In genomic region chr8:26887551-26887950, GRCm38 (mm10) we compare ENCODE assay signal across 20 mouse cellular contexts.
DNase-seq lines count a peak whose midpoint lies in the region; ATAC-seq and TF ChIP-seq lines count a peak whose summit lies in the region.
"Had no signal": no experiment of that assay in that cellular context is flagged by ENCODE, and none has a peak within 500 bp of the region (broad histone marks: within the 10 kb centered on the region; RNA-seq: fewer than 3 reads in every experiment).

No protein-coding gene starts in this region.

- H3K36me3 ChIP-seq in heart, embryonic 12.5 days: no peaks in the 10 kb centered on the region
- H3K36me3 ChIP-seq in kidney, embryonic 16.5 days (ENCODE audit: insufficient read depth, low read length): no peaks in the 10 kb centered on the region
- no peaks in the 10 kb centered on the region for H3K36me3 ChIP-seq in kidney, adult 2 months (ENCODE audit: control insufficient read depth, insufficient read depth, low read length)
- H3K36me3 ChIP-seq in stomach, embryonic 16.5 days (ENCODE audit: control insufficient read depth, insufficient read depth, low read length): no peaks in the 10 kb centered on the region
- H3K36me3 ChIP-seq: embryonic facial prominence, embryonic 12.5 days; forebrain, embryonic 15.5 days; midbrain, embryonic 12.5 days; neural tube, embryonic 12.5 days had no signal

- no peaks in the 10 kb centered on the region for H3K27me3 ChIP-seq in heart, embryonic 12.5 days (replicated peaks)
- H3K27me3 ChIP-seq in kidney, embryonic 16.5 days (ENCODE audit: insufficient read depth, low read length): no peaks in the 10 kb centered on the region
- no peaks in the 10 kb centered on the region for H3K27me3 ChIP-seq in kidney, adult 2 months (replicated peaks; ENCODE audit: control insufficient read depth, insufficient read depth, low read length)
- no peaks in the 10 kb centered on the region; the same call in 1 of the 2 replicates for H3K27me3 ChIP-seq in stomach, embryonic 16.5 days (ENCODE audit: control insufficient read depth, insufficient read depth, low read length)
- H3K27me3 ChIP-seq: embryonic facial prominence, embryonic 12.5 days; forebrain, embryonic 15.5 days; midbrain, embryonic 12.5 days had no signal

- H3K4me1 ChIP-seq in heart, embryonic 12.5 days (replicated peaks): peaks cover 68% of the 10 kb centered on the region
- peaks cover 9% of the 10 kb centered on the region for H3K4me1 ChIP-seq in kidney, embryonic 16.5 days (ENCODE audit: insufficient read depth, low read length)
- no peaks in the 10 kb centered on the region for H3K4me1 ChIP-seq in kidney, adult 2 months (ENCODE audit: control insufficient read depth, insufficient read depth, low read length)
- peaks cover 19% of the 10 kb centered on the region for H3K4me1 ChIP-seq in stomach, embryonic 16.5 days (ENCODE audit: control insufficient read depth, insufficient read depth, low read length)

- no peak for DNase-seq in heart, postnatal 4 days
- no peak for DNase-seq in kidney, adult 2 months
- peak; percentile 70 for DNase-seq in adipocyte (ENCODE audit: low spot score)
- DNase-seq in ovary, postnatal 14 days (ENCODE audit: low spot score): no peak
- DNase-seq: adrenal gland, adult 2 months; cerebellum, adult 9-11 months; gastrocnemius, postnatal 25 days; kidney, adult 11 months; left cerebral cortex, postnatal 4 days; thymus, postnatal 25 days had no signal

- 52% methylated on average over 5 of the region's 5 CpGs for WGBS in heart, embryonic 12.5 days
- WGBS in kidney, embryonic 16.5 days: 49% methylated on average over 5 of the region's 5 CpGs
- 69% methylated on average over 5 of the region's 5 CpGs for WGBS in kidney, adult 2 months
- WGBS in stomach, embryonic 16.5 days: 78% methylated on average over 5 of the region's 5 CpGs

- H3K4me3 ChIP-seq in heart, embryonic 12.5 days: no peak overlapping the region
- no peak overlapping the region for H3K4me3 ChIP-seq in kidney, embryonic 16.5 days (ENCODE audit: low read length)
- no peak overlapping the region for H3K4me3 ChIP-seq in kidney, adult 2 months (ENCODE audit: insufficient read depth, low read depth, low read length)
- H3K4me3 ChIP-seq in stomach, embryonic 16.5 days (replicated peaks; ENCODE audit: low read length): no peak overlapping the region
- H3K4me3 ChIP-seq: embryonic facial prominence, embryonic 12.5 days; erythroblast, embryonic 14.5 days; forebrain, embryonic 15.5 days; left cerebral cortex, adult 2 months; midbrain, embryonic 12.5 days; neural tube, embryonic 12.5 days had no signal

- ATAC-seq in heart, embryonic 12.5 days (ENCODE audit: insufficient number of reproducible peaks, low FRiP score): no peak
- peak; percentile 37; the same call in 1 of the 2 replicates for ATAC-seq in kidney, embryonic 16.5 days (ENCODE audit: low FRiP score, low TSS enrichment)
- ATAC-seq in stomach, embryonic 16.5 days (ENCODE audit: insufficient read depth, low FRiP score): no peak
- ATAC-seq: forebrain, embryonic 15.5 days; hindbrain, embryonic 16.5 days had no signal

- TF ChIP-seq POLR2A in kidney, adult 2 months (IDR thresholded peaks at IDR 0.05; ENCODE audit: low read depth, low read length): no peak

- no peak overlapping the region for H3K4me2 ChIP-seq in heart, embryonic 12.5 days
- no peak overlapping the region for H3K4me2 ChIP-seq in kidney, embryonic 16.5 days (replicated peaks; ENCODE audit: low read depth, low read length)
- no peak overlapping the region for H3K4me2 ChIP-seq in stomach, embryonic 16.5 days (ENCODE audit: low read depth, low read length)
- H3K4me2 ChIP-seq: embryonic facial prominence, embryonic 12.5 days; forebrain, embryonic 15.5 days; midbrain, embryonic 12.5 days; neural tube, embryonic 12.5 days had no signal

- H3K9me3 ChIP-seq in heart, embryonic 12.5 days (replicated peaks): no peaks in the 10 kb centered on the region
- no peaks in the 10 kb centered on the region for H3K9me3 ChIP-seq in kidney, embryonic 16.5 days (ENCODE audit: low read length)
- H3K9me3 ChIP-seq in stomach, embryonic 16.5 days (replicated peaks; ENCODE audit: control insufficient read depth, low read length): no peaks in the 10 kb centered on the region
- H3K9me3 ChIP-seq: embryonic facial prominence, embryonic 12.5 days; forebrain, embryonic 15.5 days; midbrain, embryonic 12.5 days; neural tube, embryonic 12.5 days had no signal

- no peak overlapping the region for H3K9ac ChIP-seq in heart, embryonic 12.5 days
- H3K9ac ChIP-seq in kidney, embryonic 16.5 days (replicated peaks; ENCODE audit: low read length): no peak overlapping the region
- H3K9ac ChIP-seq in stomach, embryonic 16.5 days (ENCODE audit: low read length): no peak overlapping the region
- H3K9ac ChIP-seq: embryonic facial prominence, embryonic 12.5 days; forebrain, embryonic 15.5 days; midbrain, embryonic 12.5 days; neural tube, embryonic 12.5 days had no signal

- TF ChIP-seq CTCF in kidney, adult 2 months (conservative IDR thresholded peaks at IDR 0.05; ENCODE audit: insufficient read depth, insufficient read length, low read depth, low read length): no peak

- peak overlapping the region; percentile 42 for H3K27ac ChIP-seq in heart, embryonic 12.5 days (ENCODE audit: poor library complexity, severe bottlenecking)
- no peak overlapping the region for H3K27ac ChIP-seq in kidney, embryonic 16.5 days (ENCODE audit: low read length)
- H3K27ac ChIP-seq in kidney, adult 2 months (ENCODE audit: insufficient read depth, low read depth, low read length): no peak overlapping the region
- H3K27ac ChIP-seq in stomach, embryonic 16.5 days (ENCODE audit: low read length): peak overlapping the region; percentile 56; the same call in 1 of the 2 replicates
- H3K27ac ChIP-seq: embryonic facial prominence, embryonic 12.5 days; forebrain, embryonic 15.5 days; left cerebral cortex, adult 2 months; midbrain, embryonic 12.5 days; neural tube, embryonic 12.5 days had no signal

Comparison
In these comparisons a context has a peak if more than half of its experiments do, and no peak if none do; other contexts are left out.
1. H3K27ac ChIP-seq: peak in heart, embryonic 12.5 days (single experiment) and stomach, embryonic 16.5 days (single experiment); none in kidney, embryonic 16.5 days (single experiment) and kidney, adult 2 months (single experiment).